Mouse (Mus musculus) thymus, adult 2 months (tissue): ENCODE data around the gene Rad51b.

Source experiments
- CTCF ChIP-seq: fragments of 200-500 bp; IDR thresholded peaks from 2 replicates; pipeline ENCODE4 v1.5.1; 2012; ENCODE audit warnings: mild to moderate bottlenecking, control low read depth, low read length, moderate library complexity, borderline replicate concordance; ENCODE audit not compliant: control insufficient read depth, poor library complexity, insufficient read depth; ENCODE audit errors: extremely low read depth
- POLR2A ChIP-seq: fragments of 200-500 bp; IDR thresholded peaks from 2 replicates; pipeline ENCODE4 v1.6.1; 2012; ENCODE audit warnings: mild to moderate bottlenecking, low read length, control low read depth, moderate library complexity; ENCODE audit not compliant: control insufficient read depth, poor library complexity, insufficient read depth; ENCODE audit errors: extremely low read depth

DNA sequence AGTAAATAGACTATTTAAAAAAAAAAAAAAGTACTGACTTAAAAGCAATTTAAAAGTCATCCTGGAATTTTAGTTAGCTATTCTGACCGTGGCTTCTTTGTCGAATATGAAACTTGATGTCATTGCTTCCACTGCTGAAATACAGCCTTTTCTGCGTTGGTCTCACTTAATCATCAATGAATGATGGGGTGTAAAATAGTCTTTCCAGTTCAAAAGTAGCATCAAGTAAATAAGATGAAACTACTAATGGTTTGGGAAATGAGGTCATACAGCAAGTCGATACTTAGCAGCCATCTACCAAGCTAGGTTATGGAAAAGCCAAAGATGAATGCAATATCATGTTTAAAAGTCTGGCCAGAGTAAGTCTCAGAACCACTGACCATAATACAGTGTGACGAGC is 491.3 kb downstream of the Rad51b start:
- TF ChIP-seq CTCF (no peak), POLR2A (no peak)
